Mouse (Mus musculus) frontal cortex, adult 2 months (tissue): ENCODE measurements around the gene Antxr1. TPM values are rescaled to one million over a fixed set of nuclear protein-coding genes. Genes with fewer than 3 reads are reported as not detected.

Experiments used
- DNase-seq, 2 experiments: peaks; one replicate each; pipeline ENCODE4 v3.0.0; 2022; ENCODE audit warnings: low spot score in 1 of 2; ENCODE audit errors: extremely low spot score in 1 of 2
- polyA plus RNA-seq: library from polyadenylated mRNA; depleted of rRNA; stranded (reverse); fragments of >200 nt; gene quantifications from 2 replicates; pipeline ENCODE4 v1.2.3, GENCODE M21; 2012

Antxr1 gene
- polyA plus RNA-seq, 1 experiment: 11.3 TPM

GRCm38 (mm10) chr6:87251716-87252115 lies 83.9 kb downstream of the Antxr1 start:
- DNase-seq: no peak

DNA sequence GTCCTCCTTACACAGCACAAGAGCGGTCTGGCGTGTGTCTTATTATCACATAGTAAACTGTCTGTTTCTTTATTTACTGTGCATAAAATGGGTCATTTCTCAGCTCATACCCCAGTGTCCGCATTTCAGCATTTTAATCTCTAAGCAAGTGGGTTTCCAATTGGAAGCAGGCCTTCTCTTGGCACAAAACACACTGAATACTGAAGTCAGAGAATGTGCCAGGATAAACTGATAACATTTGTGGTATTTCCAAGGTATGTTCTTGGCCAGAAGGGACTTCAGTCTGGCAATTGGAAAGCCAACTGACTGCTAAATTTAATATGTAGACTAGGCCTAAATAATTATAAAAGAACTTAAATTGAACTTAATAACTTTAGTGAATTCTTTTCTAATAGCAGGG lies 84.9 kb downstream of the Antxr1 start:
- DNase-seq: no peak

DNA sequence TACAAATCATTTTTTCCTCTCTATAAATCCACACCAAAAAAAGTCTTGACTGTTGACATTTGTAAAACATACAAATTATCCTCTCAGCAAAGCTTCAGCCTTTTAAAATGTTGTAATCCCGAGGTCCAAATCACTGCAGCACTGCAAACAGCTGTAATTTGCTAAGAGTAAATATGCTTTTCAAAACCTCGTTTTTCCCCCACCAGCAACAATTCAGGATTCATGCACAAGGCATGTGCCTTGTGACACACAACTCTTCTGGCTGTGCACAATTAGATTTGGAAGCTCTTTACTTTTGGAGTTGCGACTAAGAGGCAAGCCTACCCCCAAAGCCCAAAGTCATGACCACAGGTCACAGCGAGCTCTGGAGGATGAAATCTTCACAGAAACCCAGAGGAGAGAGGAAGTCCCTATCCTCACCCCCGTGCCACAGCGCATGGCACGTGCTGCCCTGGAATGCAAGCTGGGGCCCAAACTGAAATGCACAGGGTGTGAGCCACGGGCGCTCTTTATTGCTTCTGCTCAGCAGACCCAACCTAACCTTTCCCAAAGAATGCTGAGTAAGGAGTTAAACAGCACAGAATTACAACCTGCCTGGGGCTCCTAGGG lies 87.3 kb downstream of the Antxr1 start:
- DNase-seq: no peak

DNA sequence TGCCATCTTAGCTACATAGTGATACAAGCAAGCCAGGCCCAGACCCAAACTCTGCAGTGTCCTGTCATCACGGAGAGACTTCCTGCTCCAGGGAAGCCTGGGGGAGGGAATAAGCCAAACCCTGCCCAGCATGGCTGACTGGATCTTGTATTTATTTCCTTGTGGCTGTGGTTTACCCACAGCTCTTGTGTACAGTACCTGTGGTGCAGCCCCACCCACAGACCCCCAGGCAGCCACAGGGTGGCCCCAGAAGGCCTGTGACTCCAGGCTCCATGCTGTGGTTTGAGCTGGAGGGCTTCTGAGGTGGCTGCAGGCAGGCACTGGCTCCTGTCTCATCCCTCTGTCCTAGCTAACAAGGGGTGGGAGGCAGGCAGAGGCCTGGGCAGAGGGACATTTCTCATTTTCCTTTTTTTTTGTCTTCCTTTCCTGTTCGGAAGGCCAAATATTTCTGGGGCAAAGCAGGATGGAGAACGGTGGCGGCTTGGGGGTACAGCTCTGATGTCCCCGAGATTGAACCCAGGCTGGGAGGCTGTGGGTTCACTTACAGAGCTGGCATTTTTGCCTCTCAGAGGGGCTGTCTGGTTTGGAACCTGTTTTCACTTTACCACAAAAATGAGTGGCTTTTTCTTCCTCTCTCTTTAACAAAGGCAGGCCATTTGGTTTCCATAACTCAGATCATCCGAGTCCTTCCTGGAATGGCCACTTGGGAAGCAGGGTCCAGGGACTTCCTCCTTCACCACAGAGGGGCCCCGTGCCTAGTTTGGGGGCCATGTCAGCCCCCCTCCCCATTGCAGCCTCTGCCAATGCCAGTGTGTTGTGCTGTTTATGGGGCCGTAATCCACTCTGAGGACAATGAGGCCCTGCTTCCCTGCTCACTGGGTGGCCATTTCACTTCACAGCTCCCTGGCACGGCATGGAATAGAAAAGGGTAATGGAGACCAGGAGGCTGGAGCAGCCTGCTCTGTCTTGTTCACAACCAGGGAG lies 91.2 kb downstream of the Antxr1 start:
- DNase-seq: no peak

- no peak for DNase-seq
Observed at GRCm38 (mm10) chr6:87237260-87237659, 98.4 kb downstream of the Antxr1 start.

- DNase-seq: no peak
Observed at GRCm38 (mm10) chr6:87236061-87236460, 99.6 kb downstream of the Antxr1 start.

GRCm38 (mm10) chr6:87233111-87233510 lies 102.5 kb downstream of the Antxr1 start:
- no peak for DNase-seq

- DNase-seq: no peak
Observed at GRCm38 (mm10) chr6:87230041-87230440, 105.6 kb downstream of the Antxr1 start.

GRCm38 (mm10) chr6:87227940-87228339 lies 107.7 kb downstream of the Antxr1 start:
- no peak for DNase-seq

DNA sequence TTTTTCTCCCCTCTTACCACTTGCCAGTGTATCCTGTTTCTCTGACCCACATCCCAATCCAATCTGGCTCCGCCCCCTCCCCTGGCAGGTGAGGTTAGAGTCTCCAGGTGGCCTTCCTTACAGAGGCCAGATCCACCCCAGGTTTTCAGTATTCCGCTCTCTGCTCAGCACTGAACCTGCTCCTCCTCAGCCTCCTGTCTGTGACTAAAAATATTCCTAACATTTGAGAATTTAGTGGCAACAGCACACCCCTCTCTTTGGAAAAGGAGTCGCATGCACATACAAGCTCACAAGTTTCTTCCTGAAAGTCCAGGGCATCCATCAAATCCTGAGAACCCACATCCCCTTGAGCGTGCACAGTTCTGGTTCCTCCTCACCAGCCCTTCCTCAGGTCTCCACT lies 109.3 kb downstream of the Antxr1 start:
- peak in 1 of 2 experiments; percentile 47 for DNase-seq

GRCm38 (mm10) chr6:87225286-87225685 lies 110.3 kb downstream of the Antxr1 start:
- DNase-seq: no peak

DNA sequence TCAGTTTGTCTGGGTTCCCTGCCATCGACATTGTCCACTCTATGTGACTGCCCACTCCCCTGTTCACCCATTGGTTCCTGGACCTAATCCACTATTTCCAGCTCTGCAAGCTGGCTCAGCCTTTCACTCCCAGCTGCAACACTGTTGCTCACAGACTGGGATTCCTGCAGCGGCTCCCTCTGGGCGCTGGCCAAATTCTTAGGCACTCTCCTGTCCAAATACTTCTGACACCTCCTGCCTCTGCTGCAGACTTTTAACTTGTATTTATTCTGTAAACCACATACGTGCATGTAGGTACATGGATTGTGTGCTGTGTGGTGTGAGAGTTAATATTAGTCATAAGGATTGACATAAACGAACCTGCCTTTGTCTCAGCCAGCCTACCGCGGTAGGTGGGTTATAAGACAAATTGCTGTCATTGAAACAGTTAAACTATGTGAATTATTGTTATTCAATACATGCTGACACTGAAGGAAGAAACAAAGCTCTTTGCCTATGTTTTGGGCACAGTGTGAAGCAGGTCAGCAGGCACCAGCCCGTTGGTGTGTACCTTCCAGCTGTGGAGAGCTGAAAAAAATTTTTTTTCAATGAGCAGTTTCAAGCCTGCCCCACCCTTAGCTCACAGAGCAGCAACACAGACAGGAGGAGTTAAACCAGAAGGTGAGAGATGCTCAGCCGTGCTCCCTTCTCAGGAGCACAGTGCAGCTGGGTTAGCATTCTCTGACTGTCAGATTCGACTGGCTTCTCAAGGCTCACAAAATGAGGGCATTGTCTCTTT lies 112.6 kb downstream of the Antxr1 start:
- no peak for DNase-seq

DNA sequence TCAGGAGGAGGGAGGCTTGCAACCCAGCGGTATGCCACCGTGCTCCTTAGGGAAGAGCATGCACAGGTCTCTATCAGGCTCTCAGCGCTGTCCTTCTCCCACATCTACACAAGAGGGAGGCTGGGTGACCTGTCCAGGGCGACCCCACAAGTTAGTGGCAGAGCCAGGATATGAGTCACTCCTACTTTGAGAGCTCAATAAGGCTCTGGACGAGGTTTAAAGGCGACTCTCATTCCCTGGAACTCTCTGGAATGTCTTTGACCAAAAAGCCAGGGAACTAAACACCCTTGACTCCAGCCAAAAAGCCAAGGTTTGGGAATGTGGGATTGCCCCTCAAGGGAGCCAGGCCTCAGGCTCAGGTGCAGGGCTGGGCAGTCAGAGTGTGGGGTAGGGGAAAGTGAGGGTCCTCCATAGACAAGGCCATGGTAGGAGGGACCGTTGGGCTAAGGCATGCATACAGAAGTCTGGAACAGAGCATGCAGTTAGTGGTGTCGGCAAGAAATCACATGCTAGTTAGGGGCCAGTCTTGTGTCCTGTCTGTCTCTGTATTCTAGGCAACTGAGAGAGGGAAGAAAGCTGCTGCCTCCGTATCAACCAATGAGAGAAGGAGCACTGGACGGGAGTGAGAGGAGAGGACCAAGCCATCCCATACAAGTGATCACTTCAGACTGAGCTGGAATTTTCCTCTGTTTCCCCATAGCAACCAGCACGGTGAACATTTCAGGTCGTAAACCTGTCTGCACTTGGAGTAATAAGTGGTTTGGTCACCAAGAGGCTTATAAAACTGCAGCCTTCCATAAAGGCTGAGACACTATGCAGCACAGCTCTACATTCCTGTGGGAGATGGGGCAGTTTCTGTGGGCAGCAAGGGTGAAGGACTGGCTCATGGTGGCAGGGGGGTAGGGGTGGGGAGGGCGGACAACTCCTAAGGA lies 116.3 kb downstream of the Antxr1 start:
- DNase-seq: no peak

DNA sequence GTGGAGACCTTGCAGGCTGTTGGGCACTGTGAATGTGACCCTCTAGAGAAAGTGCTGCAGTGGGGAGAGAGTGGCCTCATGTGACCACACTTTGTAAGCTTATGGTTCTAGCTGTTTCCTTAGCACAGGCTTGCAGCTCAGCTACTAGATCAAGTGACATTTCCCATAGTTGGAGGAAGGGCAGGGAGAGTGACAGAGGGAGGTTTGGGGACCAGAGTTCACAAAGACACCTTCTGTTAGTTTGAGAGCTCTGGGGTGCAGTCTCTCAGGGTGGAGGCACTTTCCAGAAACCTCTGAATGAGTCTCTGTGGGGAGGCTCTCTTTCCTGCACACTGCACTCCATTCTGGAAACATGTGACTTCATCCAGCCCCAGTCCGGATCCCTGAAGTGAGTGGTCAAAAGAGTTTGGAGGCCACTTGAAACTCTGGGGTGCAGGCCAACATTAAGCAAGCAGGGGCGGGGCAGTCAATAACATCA lies 119.5 kb downstream of the Antxr1 start:
- DNase-seq: no peak

GRCm38 (mm10) chr6:87213262-87213661 lies 122.4 kb downstream of the Antxr1 start:
- no peak for DNase-seq

GRCm38 (mm10) chr6:87211551-87211950 lies 124.1 kb downstream of the Antxr1 start:
- no peak for DNase-seq

GRCm38 (mm10) chr6:87207373-87207982 lies 128.1 kb downstream of the Antxr1 start:
- peak in 1 of 2 experiments; percentile 33 for DNase-seq

DNA sequence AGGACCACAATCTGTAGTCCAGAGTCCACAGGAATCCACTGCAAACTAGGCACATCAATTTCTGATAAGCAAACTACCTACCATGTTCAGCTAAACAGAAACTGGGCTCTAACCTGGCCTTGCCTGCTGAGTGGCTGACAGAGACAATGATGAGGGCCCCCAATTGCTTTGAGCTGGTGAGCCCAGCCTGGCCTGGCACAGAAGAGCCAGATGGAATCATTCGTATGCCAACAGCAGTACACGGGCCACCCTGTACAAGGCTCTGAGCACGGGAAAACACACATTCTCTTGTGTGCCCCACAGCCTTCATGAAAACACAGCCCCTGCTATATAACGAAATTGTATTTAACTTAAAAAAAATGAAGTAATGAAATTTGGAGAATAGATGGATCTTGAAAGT lies 128.8 kb downstream of the Antxr1 start:
- DNase-seq: no peak

DNA sequence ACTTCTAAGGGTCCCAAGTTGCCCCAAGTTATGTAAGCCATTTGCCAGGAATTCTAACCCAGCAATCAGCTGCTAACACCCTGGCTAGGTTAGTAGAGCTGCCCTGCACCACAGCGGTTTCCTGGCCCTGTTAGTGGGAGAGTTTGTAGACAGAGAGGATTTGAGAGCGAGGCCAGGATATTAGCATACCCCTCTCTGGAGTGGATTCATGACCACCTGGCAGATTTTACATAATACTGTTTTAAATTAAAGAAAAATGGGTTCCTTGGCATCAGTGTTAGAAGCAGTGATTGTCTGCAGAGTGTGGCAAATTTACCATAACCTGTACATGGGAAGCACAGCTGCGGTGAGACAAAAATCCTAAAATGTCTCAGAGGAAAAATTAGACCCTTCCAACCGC lies 132.2 kb downstream of the Antxr1 start:
- no peak for DNase-seq
